Mouse (Mus musculus) liver, embryonic 14.5 days (tissue): ENCODE results near the gene Rps19. TPM values are rescaled to one million over a fixed set of nuclear protein-coding genes. Genes with fewer than 3 reads are reported as not detected.
A peak's percentile ranks its signal among the peaks of the same experiment; 100 is the strongest.

Experiments used
- ATAC-seq: fragments of 200-750 bp; cut with Nextera tagmentation; 2 replicates; pipeline ENCODE4 v1.8.0; 2017; ENCODE audit warnings: moderate number of reproducible peaks, mild to moderate bottlenecking, moderate library complexity; ENCODE audit not compliant: insufficient read depth
- DNase-seq, 3 experiments: peaks; one replicate each; pipeline ENCODE4 v3.0.0-alpha.2; 2012 to 2013; ENCODE audit warnings: low read depth in 3 of 3, low spot score in 3 of 3
- H3K27ac ChIP-seq: fragments of 300-500 bp; sonication (generic); 2 replicates; pipeline ENCODE4 v1.5.1; 2014; ENCODE audit warnings: moderate library complexity, mild to moderate bottlenecking, control low read depth, inconsistent platforms
- H3K27me3 ChIP-seq: fragments of 300-500 bp; sonication (generic); 2 replicates; pipeline ENCODE4 v1.6.1; 2014; ENCODE audit warnings: mild to moderate bottlenecking, low read length, moderate library complexity; ENCODE audit not compliant: control insufficient read depth, insufficient read depth
- H3K36me3 ChIP-seq: fragments of 300-500 bp; sonication (generic); replicated peaks from 2 replicates; pipeline ENCODE4 v1.6.1; 2014; ENCODE audit warnings: low read depth; ENCODE audit not compliant: control insufficient read depth, insufficient read depth
- H3K4me1 ChIP-seq, 2 experiments: fragments of 200-500 bp in 1 of 2; fragments of 300-500 bp in 1 of 2; sonication (generic) in 1 of 2; replicated peaks; 2 replicates each; pipeline ENCODE4 v1.6.1; 2012 to 2014; ENCODE audit warnings: antibody characterized with exemption in 1 of 2, inconsistent platforms in 1 of 2, low read length in 1 of 2; ENCODE audit not compliant: control insufficient read depth in 2 of 2, insufficient read depth in 2 of 2
- H3K4me2 ChIP-seq: fragments of 300-500 bp; sonication (generic); 2 replicates; pipeline ENCODE4 v1.6.1; 2014; ENCODE audit warnings: low read depth, mild to moderate bottlenecking, control low read depth, moderate library complexity
- H3K4me3 ChIP-seq, 2 experiments: fragments of 200-500 bp in 1 of 2; fragments of 300-500 bp in 1 of 2; sonication (generic) in 1 of 2; 2 replicates each; pipeline ENCODE4 v1.5.1; 2012 to 2014; ENCODE audit warnings: low read depth in 2 of 2, low read length in 2 of 2, mild to moderate bottlenecking in 2 of 2, control low read depth in 1 of 2, inconsistent platforms in 1 of 2, moderate library complexity in 1 of 2; ENCODE audit not compliant: insufficient read depth in 1 of 2
- H3K9ac ChIP-seq: fragments of 300-500 bp; sonication (generic); replicated peaks from 2 replicates; pipeline ENCODE4 v1.6.1; 2014; ENCODE audit warnings: mild to moderate bottlenecking, control low read depth, moderate library complexity
- H3K9me3 ChIP-seq: fragments of 300-500 bp; sonication (generic); 2 replicates; pipeline ENCODE4 v1.6.1; 2016; ENCODE audit warnings: low read length, mixed read lengths; ENCODE audit not compliant: control insufficient read depth
- CTCF ChIP-seq: IDR thresholded peaks from 2 replicates; pipeline ENCODE4 v1.5.1; 2016; ENCODE audit warnings: antibody characterized with exemption, low read depth, control low read depth
- EP300 ChIP-seq: IDR thresholded peaks from 2 replicates; pipeline ENCODE4 v1.6.1; 2016; ENCODE audit warnings: antibody characterized with exemption, low read depth
- WGBS: fragments of 180-500 bp; shearing (Covaris S2); extraction: QIAGEN DNeasy Blood & Tissue Kit; methylation state at CpG from one replicate; pipeline ENCODE4 v1.1.7; 2014; ENCODE audit not compliant: insufficient replicate concordance; 5-methylcytosine and 5-hydroxymethylcytosine counted together
- polyA plus RNA-seq, 2 experiments: library from polyadenylated mRNA; depleted of rRNA in 1 of 2; stranded (reverse) in 1 of 2; unstranded in 1 of 2; fragments of >200 nt; fragmentation: Nextera tagmentation in 1 of 2; extraction: Ambion mirVana in 1 of 2; gene quantifications; 2 replicates each; pipeline versions ENCODE4 v1.2.1 to v1.2.3; 2012 to 2014

Rps19 gene
- polyA plus RNA-seq, 2 experiments: 615 to 1,654 TPM

DNA sequence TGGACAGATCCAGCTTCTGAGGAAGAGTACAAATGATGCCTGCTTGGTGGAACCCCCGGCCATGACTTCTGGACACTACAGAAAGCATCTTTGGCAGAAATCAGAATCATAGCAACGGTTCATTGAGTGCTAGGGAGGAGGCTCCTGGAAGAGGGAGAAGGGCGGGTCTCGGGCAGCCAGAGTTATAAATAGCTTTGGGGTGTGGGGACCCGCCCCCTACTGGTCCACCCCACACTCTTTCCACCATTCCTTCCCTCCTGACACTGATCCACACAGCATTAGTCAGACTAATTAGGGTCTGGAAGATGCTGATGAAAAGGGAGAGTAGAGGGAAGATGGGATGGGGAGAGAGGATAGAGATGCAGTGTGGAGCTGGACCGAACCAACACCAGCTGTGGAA is 22.4 kb downstream of the Rps19 start:
- no peaks in the 10 kb centered on the region for H3K27me3 ChIP-seq
- H3K36me3 ChIP-seq: no peaks in the 10 kb centered on the region
- 0 out of 2 replicates have a peak overlapping the region, but pooled peaks have one; percentile 23 for H3K9ac ChIP-seq
- DNase-seq: no peak
- peaks cover 23 to 39% of the 10 kb centered on the region in 2 experiments for H3K4me1 ChIP-seq
- ATAC-seq: no peak
- no peaks in the 10 kb centered on the region for H3K9me3 ChIP-seq
- no peak for TF ChIP-seq EP300
- TF ChIP-seq CTCF: no peak
- WGBS: 20% methylated on average over 6 of the region's 6 CpGs
- H3K27ac ChIP-seq: no peak overlapping the region
- peak overlapping the region; percentile 38 for H3K4me2 ChIP-seq
- H3K4me3 ChIP-seq: no peak overlapping the region

DNA sequence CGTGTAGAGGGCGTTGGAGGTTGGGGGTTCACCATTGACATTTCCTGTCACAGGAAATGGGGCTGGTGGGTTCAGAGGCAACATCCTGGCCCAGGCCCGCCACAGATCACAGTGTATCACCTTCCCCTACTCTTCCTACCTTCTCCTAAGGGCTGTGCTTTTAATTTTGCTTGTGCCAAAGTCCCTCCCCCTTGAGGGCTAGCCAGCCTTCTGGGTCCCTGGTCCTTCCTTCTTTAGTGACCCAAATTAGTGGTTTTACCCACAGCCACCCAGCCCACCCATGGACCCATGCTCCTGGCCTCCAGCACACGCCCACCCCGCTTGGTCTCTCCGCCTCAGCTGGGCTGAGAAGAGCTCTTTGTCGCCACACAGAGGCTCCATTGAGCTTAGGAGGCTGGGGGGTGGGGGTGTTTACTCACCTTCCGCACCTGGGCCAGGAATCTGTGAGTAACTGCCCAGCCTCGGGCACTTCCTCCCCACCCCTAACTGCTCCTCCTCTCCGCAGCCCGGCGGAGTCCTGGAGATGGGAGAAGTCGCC is 23.1 kb downstream of the Rps19 start:
- Histone ChIP-seq H3K4me2 (peak overlapping the region; percentile 38; the same call in 1 of the 2 replicates), H3K4me1 (peaks cover 16 to 32% of the 10 kb centered on the region in 2 experiments), H3K9me3 (no peaks in the 10 kb centered on the region), H3K27ac (no peak overlapping the region), H3K36me3 (no peaks in the 10 kb centered on the region; the same call in 1 of the 2 replicates), H3K4me3 (no peak overlapping the region), H3K9ac (no peak overlapping the region), H3K27me3 (no peaks in the 10 kb centered on the region)
- no peak for ATAC-seq
- WGBS: 33% methylated on average over 13 of the region's 13 CpGs
- DNase-seq: no peak
- TF ChIP-seq CTCF: no peak
- no peak for TF ChIP-seq EP300

DNA sequence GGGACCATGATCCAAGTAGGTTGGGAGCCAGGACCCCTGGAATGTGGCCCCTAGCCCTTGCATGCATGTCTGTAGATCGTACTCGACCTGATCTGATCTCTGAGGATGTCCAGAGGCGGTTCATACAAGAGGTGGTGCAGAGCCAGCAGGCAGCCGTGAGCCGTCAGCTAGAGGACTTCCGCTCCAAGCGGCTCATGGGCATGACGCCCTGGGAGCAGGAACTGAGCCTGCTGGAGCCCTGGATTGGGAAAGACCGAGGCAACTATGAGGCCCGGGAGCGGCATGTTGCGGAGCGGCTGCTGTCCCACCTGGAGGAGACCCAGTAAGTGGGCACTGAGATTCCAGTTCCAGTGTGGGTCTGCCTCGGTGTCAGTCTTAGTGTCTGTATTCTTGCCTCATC is 28.3 kb downstream of the Rps19 start:
- DNase-seq (no peak), ATAC-seq (no peak)
- H3K9ac ChIP-seq: no peak overlapping the region
- H3K27me3 ChIP-seq: no peaks in the 10 kb centered on the region
- no peak overlapping the region for H3K4me3 ChIP-seq
- H3K36me3 ChIP-seq: peaks cover 7% of the 10 kb centered on the region
- TF ChIP-seq EP300: no peak
- TF ChIP-seq CTCF: no peak
- 92% methylated on average over 14 of the region's 14 CpGs for WGBS
- H3K4me2 ChIP-seq: no peak overlapping the region
- H3K4me1 ChIP-seq: no peaks in the 10 kb centered on the region
- H3K9me3 ChIP-seq: no peaks in the 10 kb centered on the region
- no peak overlapping the region for H3K27ac ChIP-seq

DNA sequence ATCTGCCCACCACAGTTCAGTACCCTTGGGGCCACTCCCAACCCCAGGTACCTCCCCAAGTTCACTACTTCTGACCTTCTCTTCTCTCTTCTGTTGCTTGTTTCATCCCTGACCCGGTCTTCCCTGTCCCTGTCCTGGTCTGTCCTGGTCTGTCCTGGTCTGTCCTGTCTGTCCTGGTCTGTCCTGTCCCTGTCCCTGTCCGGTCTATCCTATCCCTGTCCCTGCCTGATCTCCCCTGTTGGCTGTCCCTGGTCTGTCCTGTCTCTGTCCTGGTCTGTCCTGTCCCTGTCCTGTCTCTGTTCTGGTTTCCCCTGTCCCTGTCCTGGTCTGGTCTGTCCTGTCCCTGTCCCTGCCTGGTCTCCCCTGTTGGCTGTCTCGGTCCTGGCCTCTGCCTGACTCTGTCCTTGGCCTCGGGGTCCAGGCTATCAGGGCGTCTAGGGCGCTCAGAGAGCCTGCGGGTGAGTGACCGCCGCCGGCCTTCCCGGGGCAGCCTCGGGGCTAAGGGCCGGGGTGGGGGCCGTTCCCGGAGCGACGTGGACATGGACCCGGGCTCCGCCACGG is 34.7 kb downstream of the Rps19 start:
- no peak for DNase-seq
- Histone ChIP-seq H3K27me3 (no peaks in the 10 kb centered on the region), H3K4me1 (no peaks in the 10 kb centered on the region), H3K36me3 (peaks cover 50% of the 10 kb centered on the region), H3K4me3 (no peak overlapping the region), H3K4me2 (no peak overlapping the region), H3K27ac (no peak overlapping the region), H3K9me3 (no peaks in the 10 kb centered on the region), H3K9ac (no peak overlapping the region)
- ATAC-seq: no peak
- TF ChIP-seq EP300: no peak
- no peak for TF ChIP-seq CTCF
- 87% methylated on average over 20 of the region's 20 CpGs for WGBS

DNA sequence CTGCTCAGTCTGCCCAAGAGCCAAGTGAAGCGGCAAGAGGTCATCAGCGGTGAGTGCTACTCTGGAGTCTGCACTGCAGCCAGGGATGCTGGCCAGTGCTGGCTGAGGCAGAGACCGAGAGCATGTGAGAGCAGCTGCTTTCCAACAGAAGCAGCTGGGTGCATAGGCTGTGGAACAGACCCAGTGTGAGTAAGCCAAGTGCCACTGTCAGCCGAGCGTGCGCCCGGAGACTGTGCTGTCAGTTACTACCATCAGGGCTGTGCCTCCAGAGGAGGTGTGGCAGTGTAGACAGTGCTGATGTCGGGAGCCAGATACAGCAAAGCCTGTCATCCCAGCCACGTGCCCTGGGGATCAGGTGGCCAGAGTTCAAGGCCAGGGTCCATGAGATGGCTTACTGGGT is 35.6 kb downstream of the Rps19 start:
- H3K4me3 ChIP-seq: no peak overlapping the region
- no peaks in the 10 kb centered on the region for H3K27me3 ChIP-seq
- ATAC-seq (no peak; the same call in 1 of the 2 replicates), DNase-seq (no peak)
- H3K4me1 ChIP-seq: no peaks in the 10 kb centered on the region
- 80% methylated on average over 9 of the region's 9 CpGs for WGBS
- no peak overlapping the region for H3K27ac ChIP-seq
- no peak overlapping the region for H3K9ac ChIP-seq
- peaks cover 55% of the 10 kb centered on the region for H3K36me3 ChIP-seq
- no peak for TF ChIP-seq EP300
- no peak for TF ChIP-seq CTCF
- H3K9me3 ChIP-seq: no peaks in the 10 kb centered on the region
- H3K4me2 ChIP-seq: no peak overlapping the region
